Mouse (Mus musculus) ovary, postnatal 10 days (tissue): Measurements from ENCODE around the gene Opcml.

Experiments
- DNase-seq: peaks from one replicate; pipeline ENCODE4 v3.0.0; 2022; ENCODE audit warnings: low spot score

Opcml gene

GRCm38 (mm10) chr9:28621939-28622338 lies 831.4 kb downstream of the Opcml start:
- DNase-seq = no peak

GRCm38 (mm10) chr9:28624870-28625269 lies 834.3 kb downstream of the Opcml start:
- no peak for DNase-seq

- no peak for DNase-seq
These were observed 852.2 kb downstream of the Opcml start for GRCm38 (mm10) chr9:28642766-28643165.

GRCm38 (mm10) chr9:28644063-28644462 lies 853.5 kb downstream of the Opcml start:
- DNase-seq = no peak

GRCm38 (mm10) chr9:28650089-28650488 lies 859.5 kb downstream of the Opcml start:
- DNase-seq = no peak

GRCm38 (mm10) chr9:28659996-28660395 lies 869.4 kb downstream of the Opcml start:
- no peak for DNase-seq

- no peak for DNase-seq
These were observed 872.3 kb downstream of the Opcml start for GRCm38 (mm10) chr9:28662882-28663281.

- DNase-seq = no peak
These were observed 889.7 kb downstream of the Opcml start for GRCm38 (mm10) chr9:28680309-28680708.

- no peak for DNase-seq
These were observed 890.9 kb downstream of the Opcml start for GRCm38 (mm10) chr9:28681252-28682037.

GRCm38 (mm10) chr9:28683951-28684470 lies 893.4 kb downstream of the Opcml start:
- no peak for DNase-seq

- DNase-seq = no peak
These were observed 896.5 kb downstream of the Opcml start for GRCm38 (mm10) chr9:28686942-28687611.

- DNase-seq = no peak
These were observed 899.6 kb downstream of the Opcml start for GRCm38 (mm10) chr9:28690134-28690533.

- no peak for DNase-seq
These were observed 915.2 kb downstream of the Opcml start for GRCm38 (mm10) chr9:28705796-28706195.

- DNase-seq = no peak
These were observed 924.0 kb downstream of the Opcml start for GRCm38 (mm10) chr9:28714544-28714943.

- DNase-seq = no peak
These were observed 929.6 kb downstream of the Opcml start for GRCm38 (mm10) chr9:28720186-28720585.

- no peak for DNase-seq
These were observed 941.4 kb downstream of the Opcml start for GRCm38 (mm10) chr9:28731811-28732602.

- DNase-seq = no peak
These were observed 947.4 kb downstream of the Opcml start for GRCm38 (mm10) chr9:28737955-28738354.

- DNase-seq = no peak
These were observed 947.9 kb downstream of the Opcml start for GRCm38 (mm10) chr9:28738451-28738860.

GRCm38 (mm10) chr9:28744771-28745170 lies 954.2 kb downstream of the Opcml start:
- no peak for DNase-seq

GRCm38 (mm10) chr9:28748902-28749301 lies 958.3 kb downstream of the Opcml start:
- no peak for DNase-seq

GRCm38 (mm10) chr9:28752908-28753307 lies 962.3 kb downstream of the Opcml start:
- no peak for DNase-seq

- DNase-seq = no peak
These were observed 966.4 kb downstream of the Opcml start for GRCm38 (mm10) chr9:28756841-28757451.
